Mouse (Mus musculus) midbrain, embryonic 14.5 days (tissue): ENCODE data around the gene Ephb2. TPM values are rescaled to one million over a fixed set of nuclear protein-coding genes. Genes with fewer than 3 reads are reported as not detected.

ENCODE experiments used
- ATAC-seq: fragments of 200-750 bp; cut with Nextera tagmentation; 2 replicates; pipeline ENCODE4 v1.8.0; 2017; ENCODE audit warnings: moderate number of reproducible peaks, moderate library complexity; ENCODE audit not compliant: low FRiP score, low TSS enrichment
- DNase-seq: peaks from one replicate; pipeline ENCODE4 v3.0.0-alpha.2; 2015
- H3K27ac ChIP-seq: fragments of 300-500 bp; sonication (generic); replicated peaks from 2 replicates; pipeline ENCODE4 v1.5.1; 2014; ENCODE audit warnings: mild to moderate bottlenecking, low read depth, low read length, moderate library complexity
- H3K27me3 ChIP-seq: fragments of 300-500 bp; sonication (generic); 2 replicates; pipeline ENCODE4 v1.6.1; 2014; ENCODE audit warnings: low read length, control low read depth, mixed read lengths; ENCODE audit not compliant: control insufficient read depth, insufficient read depth
- H3K36me3 ChIP-seq: fragments of 300-500 bp; sonication (generic); 2 replicates; pipeline ENCODE4 v1.6.1; 2014; ENCODE audit warnings: low read length, control low read depth; ENCODE audit not compliant: control insufficient read depth, insufficient read depth
- H3K4me1 ChIP-seq: fragments of 300-500 bp; sonication (generic); 2 replicates; pipeline ENCODE4 v1.6.1; 2014; ENCODE audit warnings: mild to moderate bottlenecking, antibody characterized with exemption, low read length, control low read depth; ENCODE audit not compliant: control insufficient read depth, insufficient read depth
- H3K4me2 ChIP-seq: fragments of 300-500 bp; sonication (generic); 2 replicates; pipeline ENCODE4 v1.6.1; 2014; ENCODE audit warnings: mild to moderate bottlenecking, low read length, moderate library complexity
- H3K4me3 ChIP-seq: fragments of 300-500 bp; sonication (generic); replicated peaks from 2 replicates; pipeline ENCODE4 v1.5.1; 2014; ENCODE audit warnings: low read depth, low read length
- H3K9ac ChIP-seq: fragments of 300-500 bp; sonication (generic); replicated peaks from 2 replicates; pipeline ENCODE4 v1.6.1; 2014; ENCODE audit warnings: mild to moderate bottlenecking, low read length, moderate library complexity
- H3K9me3 ChIP-seq: fragments of 300-500 bp; sonication (generic); 2 replicates; pipeline ENCODE4 v1.6.1; 2016; ENCODE audit warnings: low read length, control low read depth, mixed read lengths; ENCODE audit not compliant: control insufficient read depth
- WGBS: fragments of 180-500 bp; shearing (Covaris S2); extraction: QIAGEN DNeasy Blood & Tissue Kit; methylation state at CpG from one replicate; pipeline ENCODE4 v1.1.7; 2014; 5-methylcytosine and 5-hydroxymethylcytosine counted together
- polyA plus RNA-seq: library from polyadenylated mRNA; unstranded; fragments of >200 nt; fragmentation: Nextera tagmentation; extraction: Ambion mirVana; gene quantifications from 2 replicates; pipeline ENCODE4 v1.2.1, GENCODE M21; 2014

Gene Ephb2
- polyA plus RNA-seq, 1 experiment from 2014 or later: 32.8 TPM

DNA sequence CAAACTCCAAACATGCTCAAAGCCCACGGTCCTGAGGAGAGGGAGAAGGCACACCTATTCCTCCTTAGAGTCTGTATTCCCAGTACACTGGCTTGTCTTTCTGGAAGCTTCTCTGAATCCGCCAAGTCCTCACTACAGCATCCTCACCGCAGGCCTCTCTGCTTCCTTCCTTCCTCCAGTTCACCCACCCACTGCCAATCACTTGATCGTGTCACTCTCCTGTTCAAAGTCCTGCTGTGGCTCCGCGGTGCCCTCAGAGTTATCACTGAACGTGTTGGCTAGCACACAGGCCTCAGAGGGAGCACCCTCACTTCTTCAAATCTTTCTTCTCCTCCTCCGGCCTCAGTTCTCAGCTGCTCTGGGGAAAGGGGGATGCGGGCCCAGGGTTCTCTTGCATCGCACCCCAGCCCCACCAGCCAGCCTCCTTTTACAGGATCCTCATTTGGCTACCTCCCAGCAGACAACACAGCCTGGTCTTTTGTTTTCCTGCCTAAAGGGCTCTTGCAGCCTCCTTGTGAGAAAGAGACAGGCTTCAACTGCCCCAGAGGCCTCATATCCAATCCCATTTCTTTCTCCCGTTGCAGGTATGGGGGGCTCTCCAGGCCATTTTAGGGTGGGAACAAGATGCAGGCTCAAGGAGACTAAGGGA, 102.4 kb downstream of the Ephb2 start:
- Histone ChIP-seq H3K36me3 (peaks cover 9% of the 10 kb centered on the region), H3K9ac (no peak overlapping the region; the same call in 1 of the 2 replicates), H3K9me3 (no peaks in the 10 kb centered on the region), H3K4me3 (no peak overlapping the region), H3K27ac (peak overlapping the region; percentile 71), H3K4me1 (peaks cover 41% of the 10 kb centered on the region), H3K27me3 (no peaks in the 10 kb centered on the region), H3K4me2 (no peak overlapping the region; the same call in 1 of the 2 replicates)
- ATAC-seq: no peak
- DNase-seq: no peak
- WGBS: 19% methylated on average over 11 of the region's 11 CpGs

DNA sequence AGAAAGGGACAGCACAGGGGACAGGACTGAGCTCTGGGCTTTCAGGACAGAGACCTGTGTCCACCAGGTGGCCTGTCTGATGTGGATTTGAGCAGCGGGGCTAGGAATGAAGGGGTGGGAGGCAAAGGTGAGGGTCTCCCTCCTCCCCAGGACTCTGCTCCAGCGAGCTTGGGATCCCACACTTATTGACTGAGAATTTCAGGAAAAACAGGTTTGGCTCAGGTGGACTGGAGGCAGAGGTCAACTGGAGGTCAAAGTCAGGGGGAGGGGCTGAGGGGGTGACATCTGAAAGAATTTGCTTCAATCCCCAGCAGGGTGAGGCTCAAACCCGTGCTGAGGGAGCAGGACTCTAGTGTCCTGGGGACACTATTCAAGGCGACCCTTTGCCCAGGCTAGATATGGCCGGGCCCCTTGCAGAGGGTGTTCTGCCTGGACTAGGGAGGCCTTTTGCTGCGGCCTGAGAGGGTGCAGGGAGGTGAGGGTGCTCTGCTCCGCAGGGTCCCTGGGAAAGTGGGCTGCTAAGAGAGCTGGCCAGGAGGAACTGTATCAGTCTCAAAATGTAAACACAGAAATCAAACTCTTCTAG, 103.2 kb downstream of the Ephb2 start:
- DNase-seq: no peak
- WGBS: 50% methylated on average over 7 of the region's 7 CpGs
- Histone ChIP-seq H3K27me3 (no peaks in the 10 kb centered on the region), H3K27ac (peak overlapping the region; percentile 71; the same call in 1 of the 2 replicates), H3K4me3 (no peak overlapping the region), H3K4me1 (peaks cover 37% of the 10 kb centered on the region), H3K9ac (no peak overlapping the region; the same call in 1 of the 2 replicates), H3K4me2 (no peak overlapping the region), H3K9me3 (no peaks in the 10 kb centered on the region), H3K36me3 (peaks cover 9% of the 10 kb centered on the region; the same call in 1 of the 2 replicates)
- no peak for ATAC-seq

DNA sequence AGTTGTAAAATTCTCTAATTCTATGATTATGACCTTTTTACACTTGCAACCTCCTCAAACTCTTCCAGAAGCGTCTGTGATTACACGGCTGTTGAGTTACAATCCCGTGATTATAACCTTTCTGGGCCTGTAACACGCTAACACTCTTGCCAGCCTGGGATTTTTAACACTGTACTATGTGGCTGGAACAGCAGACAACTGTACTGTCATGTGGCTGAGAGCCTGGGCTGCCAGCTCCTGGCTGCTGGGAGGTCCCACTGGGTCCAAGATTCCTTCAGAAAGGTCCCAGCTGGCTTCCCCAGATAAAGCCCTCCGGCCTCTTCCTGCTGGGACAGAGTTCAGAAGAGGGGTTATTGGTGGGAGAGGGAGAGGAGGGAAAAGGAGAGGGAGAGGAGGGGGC, 104.0 kb downstream of the Ephb2 start:
- Histone ChIP-seq H3K9me3 (no peaks in the 10 kb centered on the region), H3K27ac (peak overlapping the region; percentile 46; the same call in 1 of the 2 replicates), H3K4me2 (no peak overlapping the region), H3K4me3 (no peak overlapping the region), H3K36me3 (peaks cover 9% of the 10 kb centered on the region; the same call in 1 of the 2 replicates), H3K9ac (no peak overlapping the region), H3K27me3 (no peaks in the 10 kb centered on the region), H3K4me1 (peaks cover 37% of the 10 kb centered on the region)
- ATAC-seq: no peak
- DNase-seq: no peak
- 51% methylated on average over 5 of the region's 5 CpGs for WGBS

DNA sequence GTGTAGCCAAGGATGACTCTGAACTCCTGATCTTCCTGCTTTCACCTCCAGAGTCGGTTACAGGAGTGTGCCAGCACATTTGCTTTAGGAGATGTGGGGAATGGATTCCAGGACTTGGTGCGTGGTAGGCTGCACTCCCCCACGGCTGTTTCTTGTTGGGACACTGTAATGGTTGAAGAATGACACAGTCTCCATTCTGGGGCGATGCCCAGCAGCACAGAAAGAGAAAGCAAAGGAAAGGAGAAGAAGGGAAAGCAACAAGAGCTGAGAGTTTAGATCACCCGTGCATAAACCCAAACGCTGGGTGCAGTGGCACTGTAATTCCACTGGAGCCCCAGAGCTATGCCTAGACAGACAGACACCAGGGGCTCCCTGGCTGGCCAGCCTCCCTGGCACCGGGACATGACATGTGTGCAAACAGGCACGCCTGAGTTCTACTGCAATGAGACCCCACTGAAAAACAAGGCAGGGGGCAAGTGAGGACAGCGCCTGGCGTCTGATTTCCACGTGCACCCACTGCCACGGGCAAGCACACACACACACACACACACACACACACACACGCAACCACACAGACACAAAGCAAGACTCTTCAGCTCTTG, 104.7 kb downstream of the Ephb2 start:
- no peak for DNase-seq

DNA sequence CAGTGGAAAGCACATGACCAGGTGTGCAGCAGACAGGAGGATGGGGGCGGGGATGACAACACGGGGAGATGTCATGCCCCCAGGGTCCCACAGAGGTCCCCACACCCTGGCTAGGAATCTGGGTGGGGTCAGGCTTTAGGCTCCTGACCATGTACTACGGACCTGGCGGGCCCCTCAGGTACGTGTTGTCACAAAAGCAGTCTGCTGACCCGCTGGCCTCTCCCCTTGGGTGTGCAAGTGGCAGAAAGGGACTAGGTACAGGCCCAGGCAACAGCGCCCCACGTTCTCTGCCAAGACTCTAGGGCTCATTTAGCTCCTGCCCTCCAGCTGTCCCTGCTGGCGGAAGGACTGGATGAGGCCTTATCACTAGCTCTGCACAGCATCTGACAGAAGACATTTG, 105.3 kb downstream of the Ephb2 start:
- H3K4me3 ChIP-seq: no peak overlapping the region
- no peaks in the 10 kb centered on the region for H3K9me3 ChIP-seq
- no peak overlapping the region for H3K27ac ChIP-seq
- WGBS: 88% methylated on average over 9 of the region's 9 CpGs
- H3K4me2 ChIP-seq: no peak overlapping the region
- H3K4me1 ChIP-seq: peaks cover 37% of the 10 kb centered on the region
- H3K27me3 ChIP-seq: no peaks in the 10 kb centered on the region
- peaks cover 9% of the 10 kb centered on the region; the same call in 1 of the 2 replicates for H3K36me3 ChIP-seq
- ATAC-seq (no peak), DNase-seq (no peak)
- no peak overlapping the region for H3K9ac ChIP-seq

More for the DNA sequence above, 104.7 kb downstream of the Ephb2 start:
- H3K27me3 ChIP-seq: no peaks in the 10 kb centered on the region
- 0 out of 2 replicates have a peak overlapping the region, but pooled peaks have one; percentile 14 for H3K9ac ChIP-seq
- ATAC-seq: no peak
- peaks cover 9% of the 10 kb centered on the region; the same call in 1 of the 2 replicates for H3K36me3 ChIP-seq
- H3K4me2 ChIP-seq: no peak overlapping the region
- no peaks in the 10 kb centered on the region for H3K9me3 ChIP-seq
- H3K4me1 ChIP-seq: peaks cover 37% of the 10 kb centered on the region
- H3K27ac ChIP-seq: 0 out of 2 replicates have a peak overlapping the region, but pooled peaks have one; percentile 38
- no peak overlapping the region for H3K4me3 ChIP-seq
- WGBS: 86% methylated on average over 13 of the region's 13 CpGs

DNA sequence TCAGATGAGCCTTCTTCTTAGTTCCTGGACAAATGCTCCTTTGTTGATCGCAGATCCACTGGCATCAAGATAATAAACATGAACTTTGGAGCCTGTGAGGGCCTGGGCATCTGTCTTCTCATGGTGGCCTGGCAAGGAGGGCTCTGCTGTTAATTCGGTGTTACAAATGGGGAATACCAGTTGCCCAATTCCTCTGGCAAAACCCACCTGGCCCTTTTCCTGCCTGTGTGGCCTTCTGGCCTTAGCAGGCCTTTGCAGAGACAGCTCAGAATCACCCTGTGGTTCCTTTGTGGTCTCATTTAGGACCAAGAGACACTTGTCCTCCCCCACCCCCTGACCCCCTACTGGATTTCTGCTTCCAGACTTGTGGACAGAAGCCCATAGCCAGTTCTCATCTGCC, 106.2 kb downstream of the Ephb2 start:
- Histone ChIP-seq H3K27ac (no peak overlapping the region), H3K9ac (no peak overlapping the region), H3K9me3 (no peaks in the 10 kb centered on the region), H3K27me3 (no peaks in the 10 kb centered on the region), H3K36me3 (peaks cover 9% of the 10 kb centered on the region; the same call in 1 of the 2 replicates), H3K4me1 (peaks cover 34% of the 10 kb centered on the region), H3K4me2 (no peak overlapping the region), H3K4me3 (no peak overlapping the region)
- 94% methylated on average over 2 of the region's 2 CpGs for WGBS
- no peak for ATAC-seq
- no peak for DNase-seq

DNA sequence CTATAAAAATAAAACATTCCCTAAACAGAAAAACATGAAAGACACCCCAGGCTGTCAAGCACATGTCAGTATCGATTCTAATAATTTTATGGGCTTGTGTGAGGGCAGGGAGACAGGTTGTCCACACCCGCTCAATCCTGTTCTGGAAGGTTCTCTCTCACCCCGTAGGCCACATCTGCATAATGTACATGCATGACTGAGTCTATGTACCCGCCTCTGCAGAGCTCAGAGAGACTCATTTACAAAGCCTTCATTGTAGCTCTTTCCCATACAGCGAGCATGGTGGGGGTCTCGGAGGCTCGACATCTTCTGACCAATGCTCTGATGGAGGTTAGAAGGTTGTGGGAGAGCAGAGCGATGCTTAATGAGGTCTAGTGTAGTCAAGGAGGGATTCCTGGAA, 108.8 kb downstream of the Ephb2 start:
- no peak overlapping the region for H3K27ac ChIP-seq
- peaks cover 11% of the 10 kb centered on the region for H3K4me1 ChIP-seq
- H3K4me3 ChIP-seq: no peak overlapping the region
- no peak for DNase-seq
- H3K36me3 ChIP-seq: peaks cover 9% of the 10 kb centered on the region; the same call in 1 of the 2 replicates
- WGBS: 40% methylated on average over 8 of the region's 8 CpGs
- no peak overlapping the region for H3K9ac ChIP-seq
- no peak for ATAC-seq
- H3K9me3 ChIP-seq: no peaks in the 10 kb centered on the region
- no peaks in the 10 kb centered on the region for H3K27me3 ChIP-seq
- no peak overlapping the region for H3K4me2 ChIP-seq

DNA sequence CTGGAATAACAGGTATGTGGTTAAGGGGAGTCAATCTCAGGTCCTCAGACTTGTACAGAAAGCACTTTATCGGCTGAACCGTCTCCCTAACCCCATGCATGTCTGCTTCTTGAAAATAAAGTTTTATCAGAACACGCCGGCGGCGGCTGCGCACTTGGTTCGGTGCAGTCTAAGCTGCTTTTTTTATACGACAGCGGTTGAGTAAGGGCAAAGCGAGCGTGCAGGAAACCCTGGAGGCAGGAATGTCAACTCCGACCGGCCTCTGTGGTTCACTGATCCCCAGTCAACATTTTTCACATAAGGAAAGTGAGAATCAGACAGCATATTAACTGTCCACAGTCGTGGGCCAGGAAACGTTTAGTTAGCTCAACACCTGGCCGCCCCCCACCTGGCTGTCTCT, 111.1 kb downstream of the Ephb2 start:
- H3K4me2 ChIP-seq: no peak overlapping the region
- no peak overlapping the region for H3K4me3 ChIP-seq
- H3K27me3 ChIP-seq: no peaks in the 10 kb centered on the region
- ATAC-seq (no peak), DNase-seq (no peak)
- H3K36me3 ChIP-seq: peaks cover 4% of the 10 kb centered on the region; the same call in 1 of the 2 replicates
- H3K9ac ChIP-seq: no peak overlapping the region
- WGBS: 67% methylated on average over 17 of the region's 17 CpGs
- peaks cover 4% of the 10 kb centered on the region; the same call in 1 of the 2 replicates for H3K4me1 ChIP-seq
- H3K27ac ChIP-seq: no peak overlapping the region
- no peaks in the 10 kb centered on the region for H3K9me3 ChIP-seq
